Mouse (Mus musculus) ES-E14 (cell line): ENCODE results near the gene Ap3d1. TPM values are rescaled to one million over a fixed set of nuclear protein-coding genes. Genes with fewer than 3 reads are reported as not detected.

Experiments used
- DNase-seq: peaks from one replicate; pipeline ENCODE4 v3.0.0-alpha.2; 2013; ENCODE audit warnings: low read depth, low spot score
- H3K27ac ChIP-seq: 2 replicates; pipeline ENCODE4 v1.5.1; 2012; ENCODE audit warnings: low read depth, mild to moderate bottlenecking, low read length, moderate library complexity, mixed read lengths; ENCODE audit not compliant: poor library complexity, insufficient read depth, severe bottlenecking
- H3K36me3 ChIP-seq: 2 replicates; pipeline ENCODE4 v1.6.1; 2012; ENCODE audit warnings: mild to moderate bottlenecking, low read length, moderate library complexity, mixed read lengths; ENCODE audit not compliant: control insufficient read depth, poor library complexity, insufficient read depth, severe bottlenecking
- H3K4me1 ChIP-seq, 2 experiments: fragments of 150-350 bp in 1 of 2; sonication (generic) in 1 of 2; 2 replicates each; pipeline ENCODE4 v1.6.1; 2012; ENCODE audit warnings: low read length in 2 of 2, mild to moderate bottlenecking in 1 of 2, mixed read lengths in 1 of 2; ENCODE audit not compliant: control insufficient read depth in 2 of 2, insufficient read depth in 2 of 2, poor library complexity in 1 of 2
- H3K4me3 ChIP-seq, 2 experiments: fragments of 150-350 bp in 1 of 2; sonication (generic) in 1 of 2; 2 replicates each; pipeline ENCODE4 v1.5.1; 2012; ENCODE audit warnings: low read length in 2 of 2, low read depth in 1 of 2, mild to moderate bottlenecking in 1 of 2, mixed read lengths in 1 of 2; ENCODE audit not compliant: insufficient read depth in 1 of 2, poor library complexity in 1 of 2, severe bottlenecking in 1 of 2
- H3K9ac ChIP-seq: 2 replicates; pipeline ENCODE4 v1.6.1; 2012; ENCODE audit warnings: low read depth, mild to moderate bottlenecking, low read length, mixed read lengths; ENCODE audit not compliant: poor library complexity, insufficient read depth, severe bottlenecking
- H3K9me3 ChIP-seq: fragments of 150-350 bp; sonication (generic); 2 replicates; pipeline ENCODE4 v1.6.1; 2012; ENCODE audit warnings: low read depth, mild to moderate bottlenecking, low read length; ENCODE audit not compliant: control insufficient read depth, insufficient read depth
- CHD2 ChIP-seq: IDR thresholded peaks from 2 replicates; pipeline ENCODE4 v1.6.1; 2014; ENCODE audit warnings: mild to moderate bottlenecking, low read depth, low read length, inconsistent platforms
- HCFC1 ChIP-seq: IDR thresholded peaks from 2 replicates; pipeline ENCODE4 v1.6.1; 2012; ENCODE audit warnings: low read length, inconsistent platforms, borderline replicate concordance; ENCODE audit not compliant: insufficient read depth
- MAFK ChIP-seq: IDR thresholded peaks from 2 replicates; pipeline ENCODE4 v1.6.1; 2014; ENCODE audit warnings: mild to moderate bottlenecking, low read depth, low read length, inconsistent platforms; ENCODE audit not compliant: insufficient read depth
- ZC3H11A ChIP-seq: IDR thresholded peaks from 2 replicates; pipeline ENCODE4 v1.6.1; 2012; ENCODE audit warnings: low read depth, mild to moderate bottlenecking, inconsistent platforms, low read length, borderline replicate concordance
- ZNF384 ChIP-seq: IDR thresholded peaks from 2 replicates; pipeline ENCODE4 v1.6.1; 2012; ENCODE audit warnings: low read depth, low read length, inconsistent platforms
- in situ Hi-C, 2 experiments: fragments of 600-800 bp; cut with MboI; formaldehyde crosslinking; loops; one replicate each; pipeline ENCODE4 v1.15.1; 2025; ENCODE audit warnings: low sequenced_read_pairs in 2 of 2, inconsistent platforms in 1 of 2; ENCODE audit not compliant: unreplicated experiment in 2 of 2
- total RNA-seq: library from RNA; depleted of rRNA; stranded (reverse); fragments of 300-350 nt; gene quantifications from 2 replicates; pipeline ENCODE4 v1.2.3, GENCODE M21; 2012

Ap3d1 gene
- total RNA-seq, 1 experiment, result 74.8 TPM

GRCm38 (mm10) chr10:80705033-80705432 is 37.0 kb downstream of the Ap3d1 start:
- in situ Hi-C loops, result no loop called here
- no peak for DNase-seq
- H3K9me3 ChIP-seq, result no peaks in the 10 kb centered on the region
- no peak overlapping the region for H3K9ac ChIP-seq
- H3K4me3 ChIP-seq, result no peak overlapping the region
- peaks cover 38% of the 10 kb centered on the region for H3K36me3 ChIP-seq
- TF ChIP-seq ZNF384 (no peak), HCFC1 (no peak), CHD2 (no peak), ZC3H11A (no peak), MAFK (no peak)
- H3K4me1 ChIP-seq, result peaks cover 3% of the 10 kb centered on the region in 2 experiments; a peak in 1 of 4 replicates
- H3K27ac ChIP-seq, result no peak overlapping the region

- Histone ChIP-seq H3K4me1 (peaks cover 3 to 4% of the 10 kb centered on the region in 2 experiments; a peak in 1 of 4 replicates), H3K4me3 (no peak overlapping the region), H3K27ac (no peak overlapping the region), H3K9me3 (no peaks in the 10 kb centered on the region), H3K9ac (no peak overlapping the region), H3K36me3 (peaks cover 32% of the 10 kb centered on the region)
- no peak for TF ChIP-seq CHD2
- TF ChIP-seq MAFK, result no peak
- TF ChIP-seq ZC3H11A, result no peak
- TF ChIP-seq HCFC1, result no peak
- in situ Hi-C loops, result no loop called here
- no peak for DNase-seq
Observed at GRCm38 (mm10) chr10:80704418-80704817, 37.6 kb downstream of the Ap3d1 start.

GRCm38 (mm10) chr10:80703643-80704042 is 38.4 kb downstream of the Ap3d1 start:
- TF ChIP-seq MAFK, result no peak
- no peak for TF ChIP-seq HCFC1
- TF ChIP-seq ZNF384, result no peak
- TF ChIP-seq ZC3H11A, result no peak
- TF ChIP-seq CHD2, result no peak
- Histone ChIP-seq H3K9me3 (no peaks in the 10 kb centered on the region), H3K9ac (no peak overlapping the region), H3K4me3 (no peak overlapping the region), H3K36me3 (peaks cover 24% of the 10 kb centered on the region), H3K27ac (no peak overlapping the region), H3K4me1 (peaks cover 3 to 4% of the 10 kb centered on the region in 2 experiments; a peak in 1 of 4 replicates)
- no peak for DNase-seq
- in situ Hi-C loops, result no loop called here

GRCm38 (mm10) chr10:80702536-80703390 is 39.3 kb downstream of the Ap3d1 start:
- peak; percentile 89 for DNase-seq
- peaks cover 3 to 4% of the 10 kb centered on the region in 2 experiments; a peak in 1 of 4 replicates for H3K4me1 ChIP-seq
- H3K9ac ChIP-seq, result peak overlapping the region; percentile 59
- H3K4me3 ChIP-seq, result peak overlapping the region; percentile 68 to 94
- H3K27ac ChIP-seq, result no peak overlapping the region; the same call in none of the 2 replicates
- in situ Hi-C loops, result no loop called here
- no peaks in the 10 kb centered on the region for H3K9me3 ChIP-seq
- peak; percentile 44; the same call in 1 of the 2 replicates for TF ChIP-seq ZNF384
- no peak for TF ChIP-seq ZC3H11A
- H3K36me3 ChIP-seq, result peaks cover 15% of the 10 kb centered on the region
